Mouse (Mus musculus) liver, adult 2 months (tissue): ENCODE results near the gene Kank2.

Source experiments
- CTCF ChIP-seq: fragments of 200-500 bp; IDR thresholded peaks from 2 replicates; pipeline ENCODE4 v1.5.1; 2011; ENCODE audit warnings: low read depth, low read length, control low read depth
- POLR2A ChIP-seq: fragments of 200-500 bp; IDR thresholded peaks from 2 replicates; pipeline ENCODE4 v1.6.1; 2011; ENCODE audit warnings: low read length, control low read depth; ENCODE audit not compliant: insufficient read depth; ENCODE audit errors: extremely low read depth

- TF ChIP-seq CTCF = no peak
- no peak for TF ChIP-seq POLR2A
These were observed 81.5 kb downstream of the Kank2 start for GRCm38 (mm10) chr9:21717015-21717414.
